Mouse (Mus musculus) megakaryocyte, embryonic 14.5 days (primary cell): ENCODE measurements around the gene Osbpl3.

ENCODE experiments used
- FLI1 ChIP-seq: IDR thresholded peaks from 2 replicates; pipeline ENCODE4 v1.6.1; 2012; ENCODE audit warnings: low read length, inconsistent platforms, mixed read lengths
- GATA1 ChIP-seq: IDR thresholded peaks from 3 replicates; pipeline ENCODE4 v1.6.1; 2012; ENCODE audit warnings: mixed read lengths, low read length, inconsistent platforms, borderline replicate concordance

DNA sequence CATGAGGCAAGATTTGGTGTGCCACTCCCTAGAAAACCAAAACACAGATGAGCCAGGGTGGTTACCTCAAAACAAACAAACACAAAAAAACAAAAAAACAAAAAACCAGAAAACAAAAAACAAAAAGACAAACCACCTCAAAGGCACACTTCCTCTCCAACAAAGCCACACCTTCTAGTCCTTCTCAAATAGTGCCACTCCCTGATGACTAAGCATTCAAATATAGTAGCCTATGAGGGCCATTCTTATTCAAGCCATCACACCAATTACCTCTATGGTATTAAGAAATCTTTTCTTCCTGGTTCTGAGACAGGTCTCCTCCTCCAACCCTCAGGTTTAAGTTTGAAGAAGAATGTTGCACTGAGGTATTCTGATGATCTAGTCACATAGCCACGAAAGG is 79.3 kb downstream of the Osbpl3 start:
- TF ChIP-seq GATA1: no peak
- TF ChIP-seq FLI1: no peak
